14 mouse cellular contexts compared by ENCODE assay signal in the genomic region with DNA sequence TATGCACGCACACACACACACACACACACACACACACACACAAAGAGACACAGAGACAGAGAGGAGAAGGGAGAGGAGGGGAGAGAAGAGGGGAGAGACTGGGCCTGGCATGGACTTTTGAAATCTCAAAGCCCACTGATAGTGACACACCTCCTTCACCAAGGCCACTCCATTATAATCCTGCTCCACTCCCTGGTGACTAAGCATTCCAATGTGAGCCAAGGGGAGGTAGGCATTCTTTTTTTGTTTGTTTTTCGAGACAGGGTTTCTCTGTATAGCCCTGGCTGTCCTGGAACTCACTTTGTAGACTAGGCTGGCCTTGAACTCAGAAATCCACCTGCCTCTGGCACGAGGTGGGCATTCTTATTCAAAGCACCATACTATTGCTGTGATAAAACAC. TPM values are rescaled to one million over a fixed set of nuclear protein-coding genes. Genes with fewer than 3 reads are reported as not detected.
DNase-seq lines count a peak whose midpoint lies in the region; ATAC-seq and TF ChIP-seq lines count a peak whose summit lies in the region.
"Not testable (repeated sequence)": the region's sequence is repeated elsewhere in the genome, so short reads cannot be mapped to it uniquely, and the experiment has no call there.
"Had no signal": no experiment of that assay in that cellular context is flagged by ENCODE, and none has a peak within 500 bp of the region (broad histone marks: within the 10 kb centered on the region; RNA-seq: fewer than 3 reads in every experiment).

No protein-coding gene starts in this region.

- not testable (repeated sequence) for H3K9ac ChIP-seq in intestine, embryonic 16.5 days (ENCODE audit: low read depth, low read length); lung, embryonic 16.5 days (ENCODE audit: low read length); stomach, embryonic 14.5 days (replicated peaks; ENCODE audit: low read depth, low read length)

- ATAC-seq in intestine, embryonic 16.5 days = peak; percentile 45
- ATAC-seq in lung, embryonic 16.5 days (ENCODE audit: low read depth) = peak; percentile 64; the same call in 1 of the 2 replicates
- ATAC-seq in stomach, embryonic 14.5 days (ENCODE audit: insufficient number of reproducible peaks, insufficient read depth, low FRiP score, low read depth) = 0 out of 2 replicates have a peak, but pooled peaks have one; percentile 37

- H3K27me3 ChIP-seq in intestine, embryonic 16.5 days (replicated peaks; ENCODE audit: control insufficient read depth, insufficient read depth, low read length); lung, embryonic 16.5 days (ENCODE audit: control insufficient read depth, insufficient read depth, low read depth, low read length); stomach, embryonic 14.5 days (ENCODE audit: control insufficient read depth, insufficient read depth, low read length): not testable (repeated sequence)

- not testable (repeated sequence) for TF ChIP-seq CTCF in gastrocnemius, adult 2 months (IDR thresholded peaks at IDR 0.05)

- intact Hi-C loops in gastrocnemius, adult 2 months (cut with DNase I) = not testable (repeated sequence)

- not testable (repeated sequence) for H3K4me2 ChIP-seq in intestine, embryonic 16.5 days (ENCODE audit: low read depth, low read length); lung, embryonic 16.5 days (ENCODE audit: low read depth, low read length); stomach, embryonic 14.5 days (replicated peaks; ENCODE audit: low read depth, low read length)

- H3K36me3 ChIP-seq in intestine, embryonic 16.5 days (ENCODE audit: control insufficient read depth, insufficient read depth, low read length); lung, embryonic 16.5 days (ENCODE audit: control insufficient read depth, insufficient read depth, low read length); stomach, embryonic 14.5 days (ENCODE audit: control insufficient read depth, insufficient read depth, low read length): not testable (repeated sequence)

- peak; percentile 66 for DNase-seq in 3T3-L1 (ENCODE audit: low read depth, low spot score)
- DNase-seq in NIH3T3 (ENCODE audit: low read depth) = peak; percentile 36
- peak; percentile 33 to 72 for DNase-seq in adrenal gland, adult (ENCODE audit: inconsistent age in 2 of 2, low spot score in 1 of 2)
- not testable (repeated sequence) for DNase-seq in gastrocnemius, adult 2 months

- H3K9me3 ChIP-seq in intestine, embryonic 16.5 days (ENCODE audit: control insufficient read depth, low read length); lung, embryonic 16.5 days (ENCODE audit: control insufficient read depth, low read length); stomach, embryonic 14.5 days (ENCODE audit: control insufficient read depth, low read depth, low read length): not testable (repeated sequence)

- peaks cover 11% of the 10 kb centered on the region for H3K4me1 ChIP-seq in intestine, embryonic 16.5 days (ENCODE audit: control insufficient read depth, insufficient read depth, low read length)
- not testable (repeated sequence) for H3K4me1 ChIP-seq in lung, embryonic 16.5 days (replicated peaks; ENCODE audit: control insufficient read depth, insufficient read depth, low read length); stomach, embryonic 14.5 days (ENCODE audit: control insufficient read depth, insufficient read depth, low read length)

- peak overlapping the region; percentile 40; the same call in 1 of the 2 replicates for H3K27ac ChIP-seq in gastrocnemius, adult 2 months
- 0 out of 2 replicates have a peak overlapping the region, but pooled peaks have one; percentile 28 for H3K27ac ChIP-seq in intestine, embryonic 16.5 days (ENCODE audit: low read length)
- not testable (repeated sequence) for H3K27ac ChIP-seq in lung, embryonic 16.5 days (ENCODE audit: low read length); stomach, embryonic 14.5 days (ENCODE audit: low read length)

- 65% methylated on average over 3 of the region's 3 CpGs for WGBS in intestine, embryonic 16.5 days
- WGBS in lung, embryonic 16.5 days = 60% methylated on average over 3 of the region's 3 CpGs
- 65% methylated on average over 3 of the region's 3 CpGs for WGBS in stomach, embryonic 14.5 days

- H3K4me3 ChIP-seq in gastrocnemius, adult 2 months; intestine, embryonic 16.5 days (ENCODE audit: low read length); lung, embryonic 16.5 days (ENCODE audit: low read length); stomach, embryonic 14.5 days (ENCODE audit: low read depth, low read length): not testable (repeated sequence)

RNA-seq across cellular contexts. Expression of a gene that starts 7.9 kb away (rescaled TPM):
- under 1 TPM in 1 of 2 experiments, not detected in 1; 0.28 TPM for total RNA-seq in gastrocnemius, adult 2 months (2021)
- 0.15 and 0.40 TPM in 2 replicates for polyA plus RNA-seq in intestine, embryonic 16.5 days (2015; fragmentation: Nextera tagmentation; extraction: Ambion mirVana)
- polyA plus RNA-seq in lung, embryonic 16.5 days (2015; fragmentation: Nextera tagmentation; extraction: Ambion mirVana) = not detected in 2 replicates
- polyA plus RNA-seq in stomach, embryonic 14.5 days (2014; fragmentation: Nextera tagmentation; extraction: Ambion mirVana) = not detected in 2 replicates
- total RNA-seq: forebrain, postnatal 0 days had no signal
- polyA plus RNA-seq: embryonic facial prominence, embryonic 14.5 days; forebrain, embryonic 13.5 days; forebrain, postnatal 0 days; heart, embryonic 14.5 days; hindbrain, embryonic 12.5 days; hindbrain, embryonic 16.5 days; inflammation-experienced regulatory T-cells, adult 6 months had no signal

RNA-seq across cellular contexts. Expression of a gene that starts 48.1 kb away (rescaled TPM):
- under 1 TPM; 0.41 to 0.42 TPM for total RNA-seq in gastrocnemius, adult 2 months (2021)
- polyA plus RNA-seq in intestine, embryonic 16.5 days (2015; fragmentation: Nextera tagmentation; extraction: Ambion mirVana) = 17.3 and 22.0 TPM in 2 replicates
- 27.9 and 28.5 TPM in 2 replicates for polyA plus RNA-seq in lung, embryonic 16.5 days (2015; fragmentation: Nextera tagmentation; extraction: Ambion mirVana)
- 30.7 and 32.3 TPM in 2 replicates for polyA plus RNA-seq in stomach, embryonic 14.5 days (2014; fragmentation: Nextera tagmentation; extraction: Ambion mirVana)

RNA-seq across cellular contexts. Expression of a gene that starts 48.3 kb away (rescaled TPM):
- total RNA-seq in gastrocnemius, adult 2 months (2021) = 100 to 1,000 TPM; 601 to 627 TPM
- polyA plus RNA-seq in intestine, embryonic 16.5 days (2015; fragmentation: Nextera tagmentation; extraction: Ambion mirVana) = 1,062 and 1,181 TPM in 2 replicates
- 1,101 and 1,112 TPM in 2 replicates for polyA plus RNA-seq in lung, embryonic 16.5 days (2015; fragmentation: Nextera tagmentation; extraction: Ambion mirVana)
- 1,335 and 1,376 TPM in 2 replicates for polyA plus RNA-seq in stomach, embryonic 14.5 days (2014; fragmentation: Nextera tagmentation; extraction: Ambion mirVana)

RNA-seq across cellular contexts. Expression of a gene that starts 54.2 kb away (rescaled TPM):
- total RNA-seq in gastrocnemius, adult 2 months (2021) = 10 to 100 TPM; 19.3 to 24.4 TPM
- polyA plus RNA-seq in intestine, embryonic 16.5 days (2015; fragmentation: Nextera tagmentation; extraction: Ambion mirVana) = 36.2 and 36.5 TPM in 2 replicates
- 28.5 and 34.2 TPM in 2 replicates for polyA plus RNA-seq in lung, embryonic 16.5 days (2015; fragmentation: Nextera tagmentation; extraction: Ambion mirVana)
- 27.9 and 28.0 TPM in 2 replicates for polyA plus RNA-seq in stomach, embryonic 14.5 days (2014; fragmentation: Nextera tagmentation; extraction: Ambion mirVana)
